Mouse (Mus musculus) left cerebral cortex, postnatal 14 days (tissue): ENCODE results near the gene Rab31. TPM values are rescaled to one million over a fixed set of nuclear protein-coding genes. Genes with fewer than 3 reads are reported as not detected.
A peak's percentile ranks its signal among the peaks of the same experiment; 100 is the strongest.

Experiments used
- DNase-seq, 2 experiments: peaks; one replicate each; pipeline ENCODE4 v3.0.0; 2021 to 2022; ENCODE audit warnings: low spot score in 2 of 2, mixed read lengths in 1 of 2
- intact Hi-C: fragments of 180-260 bp; cut with DNase I; formaldehyde crosslinking; loops from one replicate; pipeline ENCODE4 v1.15.1; 2025
- total RNA-seq, 2 experiments: library from RNA; stranded (reverse); gene quantifications; 2 replicates each; pipeline ENCODE4 v1.2.3; 2021

The Rab31 gene
- total RNA-seq, 2 experiments from 2014 or later, result 76.0 to 87.4 TPM

DNA sequence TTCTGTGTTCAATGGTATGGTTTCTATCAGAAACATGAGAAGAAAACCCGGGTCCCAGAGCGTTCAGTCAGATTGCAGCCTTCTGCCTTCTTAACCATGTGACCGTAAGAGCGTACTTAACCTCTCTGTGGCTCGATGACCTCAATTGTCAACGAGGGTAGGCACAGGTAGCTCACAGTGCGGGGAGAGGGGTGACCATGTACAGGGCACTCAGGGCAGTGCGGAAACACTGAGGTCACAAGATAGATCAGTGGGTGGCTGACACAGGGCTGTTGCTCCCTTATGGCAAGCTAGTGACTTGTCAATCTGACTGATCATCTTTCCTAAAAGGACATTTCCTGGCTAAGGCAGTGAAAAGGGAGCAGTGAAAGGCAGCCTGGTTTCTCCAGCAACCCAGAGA lies 58.5 kb downstream of the Rab31 start:
- intact Hi-C loops, result no loop called here
- no peak for DNase-seq

DNA sequence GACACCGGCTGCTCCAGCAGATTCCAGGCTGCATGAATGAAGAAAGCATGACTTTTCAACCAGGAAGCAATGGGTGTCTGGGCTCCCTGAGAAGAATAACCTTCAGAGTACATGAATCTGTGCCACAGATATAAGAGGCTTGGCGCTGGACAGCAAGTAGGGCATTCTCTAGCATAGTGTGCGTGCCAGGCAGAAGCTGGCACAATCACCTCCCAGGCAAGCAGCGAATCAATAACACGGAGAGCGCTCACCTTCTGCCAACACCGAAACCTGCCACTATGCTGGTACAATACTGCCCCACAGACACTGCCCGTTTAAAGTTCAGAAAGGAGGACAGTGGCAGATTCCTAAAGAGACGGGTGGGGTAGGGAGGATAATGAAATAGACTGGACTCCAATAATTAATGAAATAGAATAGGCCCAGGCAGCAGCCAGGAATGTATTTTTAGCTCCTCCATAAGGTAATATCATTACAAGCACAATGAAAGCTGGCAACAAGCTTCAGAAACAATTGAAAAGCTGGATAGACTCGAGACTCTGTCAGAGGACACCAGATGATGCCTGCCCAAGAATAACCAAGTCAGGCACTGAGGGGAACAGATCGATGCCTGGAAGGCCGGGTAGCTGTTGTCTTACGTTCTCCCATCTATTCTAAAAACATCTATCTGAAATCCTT lies 59.6 kb downstream of the Rab31 start:
- intact Hi-C loops, result no loop called here
- no peak for DNase-seq

DNA sequence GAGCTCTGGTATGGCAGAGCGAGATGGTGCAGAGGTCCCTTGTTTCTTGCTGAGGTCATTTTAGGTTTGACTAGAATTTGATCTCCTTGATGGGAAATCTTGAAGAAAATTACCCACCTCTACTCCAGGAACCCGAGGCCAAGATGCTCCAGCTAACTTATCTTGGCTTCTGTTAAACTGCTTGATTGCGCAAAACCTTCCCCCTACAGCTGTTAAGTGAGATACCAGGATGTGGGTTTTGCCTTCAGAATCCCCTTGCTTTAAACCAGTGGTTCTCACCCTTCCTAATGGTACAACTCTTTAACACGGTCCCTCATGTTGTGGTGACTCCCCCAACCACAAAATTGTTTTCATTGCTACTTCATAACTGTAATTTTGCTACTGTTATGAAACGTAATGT lies 60.8 kb downstream of the Rab31 start:
- DNase-seq, result no peak
- intact Hi-C loops, result no loop called here

DNA sequence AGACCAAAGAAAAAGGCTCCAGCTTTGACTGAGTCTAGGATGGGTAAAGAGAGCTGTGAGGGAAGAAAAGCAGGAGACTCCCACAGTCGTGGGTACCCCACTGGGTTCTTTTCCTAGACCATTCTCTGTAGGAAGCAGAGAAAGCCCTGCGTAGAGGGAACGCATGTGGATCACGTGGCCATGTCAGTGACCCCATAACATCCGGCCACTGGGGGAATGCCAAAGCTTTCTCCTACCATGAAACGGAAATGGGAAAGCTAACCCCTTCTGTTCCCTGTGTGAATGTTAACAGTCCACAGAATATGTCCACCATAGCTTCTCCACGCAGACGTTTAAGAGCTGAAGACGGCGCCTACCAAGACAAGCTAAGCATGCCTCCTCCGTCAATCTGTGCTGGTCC lies 62.0 kb downstream of the Rab31 start:
- intact Hi-C loops, result no loop called here
- no peak for DNase-seq

DNA sequence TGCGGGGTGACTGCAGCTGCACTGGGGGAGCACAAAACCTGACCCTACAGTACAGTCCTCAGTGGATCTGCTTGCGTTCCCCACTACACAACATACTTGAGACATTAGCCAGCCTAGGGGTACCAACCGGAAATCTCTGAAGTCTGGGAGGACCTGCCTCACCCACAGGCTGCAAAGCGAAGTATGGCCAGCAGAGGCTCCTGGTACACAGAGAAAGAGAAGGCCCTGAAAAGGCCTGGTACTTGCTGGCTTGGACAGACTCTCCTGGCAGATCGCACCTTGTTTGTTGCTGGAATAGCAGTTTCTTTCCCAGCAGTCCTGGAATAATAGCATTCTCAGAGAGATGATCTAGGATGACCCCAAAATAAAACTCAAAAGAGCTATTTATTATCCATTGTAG lies 66.3 kb downstream of the Rab31 start:
- DNase-seq, result peak; percentile 72 to 76
- intact Hi-C loops, result no loop called here

DNA sequence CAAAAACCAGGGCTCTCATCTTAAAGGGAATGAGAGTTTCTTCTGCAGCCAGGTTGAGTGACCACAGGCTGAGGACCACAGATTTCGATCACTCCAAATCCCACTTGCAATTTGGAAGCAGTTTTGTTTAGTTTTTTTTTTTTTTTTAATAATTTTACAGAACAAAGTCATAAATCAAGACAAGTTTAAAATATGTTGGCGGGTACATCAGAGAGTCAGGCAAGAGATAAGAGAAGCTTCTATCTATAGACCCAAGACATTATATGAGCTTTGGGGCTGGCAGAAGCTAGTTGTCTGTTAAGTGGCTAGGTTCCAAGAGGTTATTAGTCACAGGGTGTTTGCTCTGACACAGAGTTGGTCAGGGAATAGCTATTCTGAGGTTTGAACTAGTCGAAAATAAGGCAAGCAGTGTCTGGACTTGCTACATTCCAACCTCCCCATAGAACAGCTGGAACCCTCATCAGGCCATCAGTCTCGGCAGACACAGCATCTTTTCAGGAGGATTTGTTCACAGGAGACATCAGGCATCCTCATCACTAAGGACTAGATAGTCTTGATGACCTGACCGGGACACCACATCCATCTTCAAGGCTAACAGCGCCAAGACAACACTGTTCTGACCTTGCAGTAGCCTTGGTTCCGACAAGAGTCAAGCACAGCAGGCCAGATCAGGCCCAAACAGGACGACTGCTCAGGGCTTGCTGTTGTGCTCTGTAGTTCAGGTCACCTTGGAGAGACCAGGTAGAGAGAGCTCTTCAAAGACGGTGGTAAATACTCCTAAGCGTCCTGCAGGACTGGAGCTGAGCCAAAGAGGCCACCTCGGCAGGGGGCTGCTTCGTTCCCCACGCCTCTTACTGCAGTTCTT lies 68.8 kb downstream of the Rab31 start:
- no peak for DNase-seq
- intact Hi-C loops, result loop anchor here (5.0 kb wide), 1 partner anchor 69 kb away; the partner anchor contains the start of gene Rab31

DNA sequence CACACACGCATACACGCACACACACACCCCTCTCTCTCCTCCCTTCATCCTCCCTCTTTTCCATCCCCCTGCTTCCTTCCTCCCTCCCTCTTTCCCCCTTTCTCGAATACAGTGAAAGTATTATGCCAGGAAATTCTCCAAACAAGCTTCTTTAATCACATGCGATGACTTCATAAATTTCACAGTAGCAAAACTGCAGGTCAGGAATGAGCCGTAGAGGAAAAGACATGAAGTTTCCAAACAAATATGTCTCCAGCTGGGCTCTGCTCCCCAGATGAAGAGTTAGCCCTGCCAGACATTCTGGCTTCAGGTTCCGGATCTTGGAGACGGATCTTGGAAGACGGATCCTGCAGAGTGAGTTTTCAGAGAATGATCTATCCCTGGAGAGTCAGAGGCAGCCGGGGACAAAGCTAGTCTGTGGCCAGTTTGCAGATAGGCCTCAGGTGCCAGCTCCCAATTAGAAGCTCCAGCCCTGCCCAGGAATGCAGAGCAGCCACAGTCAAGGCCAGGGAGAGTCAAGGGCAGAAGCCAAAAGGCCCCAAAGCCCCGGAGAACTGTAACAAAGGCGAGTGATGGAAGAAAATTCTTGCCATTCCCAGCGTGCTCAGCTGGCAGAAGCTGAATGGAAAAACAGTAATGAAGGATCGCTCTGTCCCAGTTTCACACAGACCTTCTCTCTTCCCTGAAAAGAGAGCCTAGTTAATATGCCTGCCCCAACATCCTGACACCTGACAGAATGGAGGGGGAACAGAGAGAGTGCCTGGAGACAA lies 70.6 kb downstream of the Rab31 start:
- peak; percentile 56 to 75 for DNase-seq
- intact Hi-C loops, result loop anchor here (5.0 kb wide), 1 partner anchor 70 kb away; the partner anchor contains the start of gene Rab31

DNA sequence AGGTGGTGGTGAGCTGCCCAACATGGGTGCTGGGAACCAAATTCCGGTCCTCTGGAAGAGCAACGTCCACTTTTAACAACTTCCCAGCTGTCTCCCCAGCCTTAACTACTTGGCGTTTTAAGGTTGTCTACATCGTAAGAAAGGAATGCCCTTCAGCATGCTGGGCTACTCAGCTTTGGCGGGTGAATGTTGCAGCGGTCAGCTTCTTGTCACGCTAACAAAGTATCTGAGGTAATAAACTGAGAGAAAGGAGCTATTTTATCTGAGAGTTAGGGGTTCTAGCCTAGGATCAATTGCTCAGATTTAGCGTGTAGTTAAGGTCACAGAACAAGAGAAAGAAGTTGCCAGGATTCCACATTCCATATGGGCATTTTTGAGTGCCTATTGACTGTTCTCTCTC lies 71.2 kb downstream of the Rab31 start:
- intact Hi-C loops, result loop anchor here (5.0 kb wide), 1 partner anchor 71 kb away; the partner anchor contains the start of gene Rab31

DNA sequence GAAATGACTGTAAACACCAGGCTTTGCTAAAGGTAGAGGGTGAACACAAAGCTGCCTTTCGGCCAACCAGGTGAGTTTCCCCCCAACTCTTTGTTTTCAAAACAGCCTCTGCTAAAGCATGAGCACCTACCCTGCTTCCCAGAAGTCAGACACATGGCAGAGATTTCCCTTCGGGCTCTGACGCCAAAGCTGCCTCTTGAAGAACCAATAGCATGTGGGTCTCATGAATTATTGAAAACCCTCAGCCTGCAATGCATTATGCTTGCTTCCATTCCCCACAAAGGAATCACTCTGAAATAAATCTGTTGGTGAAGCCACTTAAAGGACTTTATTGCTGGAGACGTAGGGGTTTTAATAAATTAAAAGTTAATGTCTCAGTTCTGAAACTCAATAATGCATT lies 72.5 kb downstream of the Rab31 start:
- no peak for DNase-seq
- intact Hi-C loops, result loop anchor here (5.0 kb wide), 1 partner anchor 72 kb away; the partner anchor contains the start of gene Rab31

More for the DNA sequence above, 71.2 kb downstream of the Rab31 start:
- DNase-seq, result no peak

DNA sequence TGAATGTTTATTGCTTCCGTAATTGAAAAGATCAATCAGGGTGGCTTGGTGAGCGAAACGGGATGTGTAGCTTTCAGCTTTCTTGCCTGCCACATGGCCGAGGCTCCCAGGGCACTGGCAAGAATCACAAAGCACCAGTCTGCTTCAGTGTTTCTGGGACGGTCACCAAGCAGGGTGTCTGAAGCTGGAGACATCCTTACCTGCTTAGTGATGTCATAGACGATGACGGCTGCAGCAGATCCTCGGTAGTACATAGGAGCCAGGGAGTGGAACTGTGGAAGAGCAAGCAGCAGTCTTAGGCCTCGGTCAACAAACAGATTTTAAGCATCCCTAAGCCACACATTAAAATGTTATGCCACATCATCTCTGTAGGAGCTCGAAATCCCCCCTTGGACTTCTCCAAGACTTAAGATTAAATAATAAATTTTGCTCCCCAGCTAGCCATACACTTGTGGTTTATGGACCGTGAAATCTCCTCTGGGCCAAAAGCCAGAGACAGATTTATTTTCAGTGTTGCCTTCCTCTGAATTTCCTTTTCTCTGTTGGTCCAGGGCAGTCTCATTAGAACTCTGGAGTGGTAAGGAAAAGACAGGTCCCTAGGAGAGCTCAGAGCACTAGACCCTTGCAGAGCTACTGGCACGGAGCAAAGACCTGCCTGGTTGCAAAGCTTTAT lies 74.6 kb downstream of the Rab31 start:
- no peak for DNase-seq
- intact Hi-C loops, result no loop called here

DNA sequence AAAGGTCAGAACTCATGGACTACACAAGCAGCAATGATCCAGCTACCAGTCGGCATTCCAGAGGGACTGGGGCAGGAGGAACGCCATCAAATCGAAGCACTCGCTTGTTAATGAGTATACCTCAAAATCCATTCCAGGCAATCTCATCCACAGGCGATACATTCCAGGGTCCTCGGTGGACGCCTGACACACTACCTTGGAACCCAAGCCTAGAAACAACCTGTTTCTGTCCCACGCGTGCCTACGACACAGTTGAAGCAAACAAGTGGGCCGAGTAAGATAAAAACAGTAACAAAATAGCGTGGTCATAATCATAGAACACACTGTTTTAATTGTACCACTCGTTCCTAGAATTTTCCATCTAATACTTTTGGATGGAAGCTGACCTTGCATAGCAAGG lies 75.6 kb downstream of the Rab31 start:
- intact Hi-C loops, result no loop called here
- DNase-seq, result no peak

DNA sequence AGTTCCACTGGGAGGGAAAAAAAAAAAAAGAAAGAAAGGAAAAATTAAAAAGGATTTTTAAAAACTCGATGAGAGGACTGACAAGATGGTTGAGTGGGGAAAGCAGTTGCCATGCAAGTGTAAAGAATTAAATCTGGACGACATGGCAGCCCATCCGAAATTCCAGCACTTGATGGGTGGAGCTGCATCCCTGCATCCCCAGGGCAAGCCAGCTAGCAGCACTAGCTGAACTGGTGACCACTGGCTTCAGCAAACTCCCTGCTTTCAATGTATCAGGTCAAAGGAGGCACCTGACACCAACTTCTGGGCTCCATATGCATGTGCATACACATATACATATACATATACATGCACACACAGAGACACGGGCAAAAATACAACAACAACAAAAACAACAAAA lies 80.3 kb downstream of the Rab31 start:
- no peak for DNase-seq

DNA sequence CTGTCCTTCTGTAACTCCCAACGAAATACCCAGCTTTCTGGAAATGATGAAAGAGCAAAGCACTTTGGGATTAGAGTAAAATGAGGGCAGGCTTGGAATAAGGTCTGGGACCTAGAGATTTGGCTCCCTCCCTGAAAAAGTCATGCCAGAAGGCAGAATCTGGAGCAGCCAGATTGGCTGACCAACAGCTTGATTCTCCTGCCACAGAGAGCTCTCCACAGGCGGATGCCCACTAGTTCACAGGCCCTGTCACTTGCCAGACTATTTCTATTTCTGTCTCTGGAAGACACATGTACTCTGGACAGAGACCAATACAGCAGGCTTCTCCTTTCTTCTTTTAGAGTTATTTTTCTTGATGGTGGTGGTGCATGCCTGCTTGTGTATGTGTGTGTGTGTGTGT lies 88.8 kb downstream of the Rab31 start:
- peak in 1 of 2 experiments; percentile 69 for DNase-seq
- intact Hi-C loops, result loop anchor here (5.0 kb wide), 1 partner anchor 71 kb away; the partner anchor contains the start of gene Vapa

More for the DNA sequence above, 80.3 kb downstream of the Rab31 start:
- intact Hi-C loops, result no loop called here

DNA sequence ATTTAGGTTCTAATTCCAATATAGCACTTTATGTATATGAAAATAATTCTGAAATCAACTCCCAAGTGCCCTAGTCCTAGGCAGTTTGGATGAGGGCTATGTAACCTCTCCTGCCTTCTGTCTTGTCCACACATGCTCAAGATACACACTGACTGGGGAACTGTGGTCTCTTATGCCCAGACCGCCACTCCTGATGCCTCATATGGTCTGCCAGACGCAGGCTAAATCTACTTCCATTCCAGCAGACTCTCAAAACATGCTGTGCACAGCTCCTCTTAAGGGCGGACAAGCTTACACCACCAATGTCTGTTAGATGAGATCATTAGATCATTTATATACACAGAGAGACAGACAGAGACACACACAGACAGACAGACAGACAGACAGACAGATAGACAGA lies 89.2 kb downstream of the Rab31 start:
- DNase-seq, result peak in 1 of 2 experiments; percentile 43
- intact Hi-C loops, result loop anchor here (5.0 kb wide), 1 partner anchor 71 kb away; the partner anchor contains the start of gene Vapa

DNA sequence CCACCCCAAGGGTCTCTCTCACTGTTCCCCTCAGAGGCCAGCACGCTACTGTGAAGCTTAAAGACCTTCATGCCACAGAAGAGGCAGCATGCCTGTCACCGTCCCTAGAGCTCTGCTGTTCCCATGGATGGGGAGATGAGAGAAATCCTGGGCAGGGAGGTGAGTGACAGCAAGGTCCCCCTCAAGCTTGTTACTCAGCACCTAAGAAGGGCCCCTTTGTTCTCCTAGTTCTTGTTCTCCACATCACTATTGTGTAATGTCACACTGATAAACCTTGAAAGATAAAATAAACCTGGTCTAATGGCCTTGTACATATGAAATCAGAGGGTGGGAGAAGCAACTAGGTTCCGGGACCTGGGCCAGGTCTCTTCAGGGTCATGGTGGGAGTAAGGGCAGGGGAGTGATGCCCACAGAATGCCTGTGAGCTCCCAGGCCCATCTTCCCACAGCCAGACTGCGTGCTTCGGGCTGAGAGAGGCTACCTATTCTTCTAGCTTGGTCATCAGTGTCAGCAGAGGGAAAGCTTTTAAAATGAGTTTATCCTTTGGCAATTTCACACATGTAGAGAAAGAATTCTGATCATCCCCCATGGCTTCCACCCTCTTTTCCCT lies 90.4 kb downstream of the Rab31 start:
- no peak for DNase-seq
- intact Hi-C loops, result loop anchor here (5.0 kb wide), 1 partner anchor 70 kb away; the partner anchor contains the start of gene Vapa

DNA sequence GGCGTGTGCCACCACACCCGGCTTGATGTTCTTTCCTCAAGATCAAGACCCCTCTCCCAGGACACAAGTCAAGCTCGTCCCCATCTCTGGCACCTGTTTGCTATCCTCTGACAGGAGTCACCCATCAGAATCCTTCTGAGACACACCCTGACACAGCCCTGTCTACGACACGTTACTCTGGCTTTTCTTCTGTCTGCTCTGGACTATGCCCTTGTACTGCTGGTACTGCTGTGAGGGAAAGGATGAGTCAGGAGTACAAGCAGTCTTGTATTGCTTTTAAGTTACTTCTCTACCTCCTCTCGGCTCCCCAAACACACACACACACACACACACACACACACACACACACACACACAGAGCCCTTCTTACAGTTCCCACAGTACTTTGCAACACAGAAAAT lies 91.0 kb downstream of the Rab31 start:
- intact Hi-C loops, result loop anchor here (5.0 kb wide), 1 partner anchor 69 kb away; the partner anchor contains the start of gene Vapa
- no peak for DNase-seq

DNA sequence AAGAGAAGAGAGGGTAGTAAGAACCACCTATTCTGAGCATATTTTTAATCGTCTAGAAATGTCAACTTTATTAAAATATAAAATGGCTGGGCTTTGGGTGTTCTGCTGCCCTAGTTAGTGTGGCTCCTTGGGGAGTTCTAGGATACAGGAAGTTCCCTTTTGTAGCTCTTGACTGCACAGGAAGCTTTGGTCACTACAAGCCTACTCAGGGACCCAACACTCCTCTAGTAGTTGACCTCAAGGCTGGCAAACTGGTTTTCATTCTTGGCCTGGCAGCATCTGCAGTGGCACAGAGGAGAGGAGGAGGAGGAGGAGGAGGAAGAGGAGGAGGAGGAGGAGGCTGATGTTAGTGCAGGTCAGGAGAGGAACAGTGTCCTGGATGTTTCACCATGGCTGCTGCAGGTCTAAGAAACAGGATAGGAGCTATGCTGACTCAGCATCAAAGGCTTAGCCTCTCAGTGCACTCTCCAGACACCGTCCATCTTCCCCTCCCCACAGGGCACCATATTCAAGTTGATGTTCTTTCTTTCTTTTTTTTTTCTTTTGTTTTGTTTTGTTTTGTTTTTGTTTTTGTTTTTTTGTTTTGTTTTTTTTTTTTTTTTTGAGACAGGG lies 91.6 kb downstream of the Rab31 start:
- no peak for DNase-seq
- intact Hi-C loops, result loop anchor here (5.0 kb wide), 1 partner anchor 69 kb away; the partner anchor contains the start of gene Vapa
